Mouse (Mus musculus) lung, postnatal 0 days (tissue): ENCODE data around the gene Usp33. TPM values are rescaled to one million over a fixed set of nuclear protein-coding genes. Genes with fewer than 3 reads are reported as not detected.

Experiments used
- ATAC-seq: fragments of 200-750 bp; cut with Nextera tagmentation; 2 replicates; pipeline ENCODE4 v1.8.0; 2017; ENCODE audit warnings: moderate library complexity
- DNase-seq: peaks from one replicate; pipeline ENCODE4 v3.0.0-alpha.2; 2016; ENCODE audit warnings: low spot score
- H3K27ac ChIP-seq: fragments of 300-500 bp; sonication (generic); 2 replicates; pipeline ENCODE4 v1.5.1; 2014; ENCODE audit warnings: antibody characterized with exemption, mild to moderate bottlenecking, low read length, mixed read lengths
- H3K27me3 ChIP-seq: fragments of 300-500 bp; sonication (generic); replicated peaks from 2 replicates; pipeline ENCODE4 v1.6.1; 2014; ENCODE audit warnings: low read length, mixed read lengths; ENCODE audit not compliant: insufficient read depth
- H3K36me3 ChIP-seq: fragments of 300-500 bp; sonication (generic); 2 replicates; pipeline ENCODE4 v1.6.1; 2014; ENCODE audit warnings: low read length, mixed read lengths; ENCODE audit not compliant: insufficient read depth
- H3K4me1 ChIP-seq: fragments of 300-500 bp; sonication (generic); 2 replicates; pipeline ENCODE4 v1.6.1; 2014; ENCODE audit warnings: antibody characterized with exemption, low read depth, low read length, mixed read lengths; ENCODE audit not compliant: insufficient read depth
- H3K4me2 ChIP-seq: fragments of 300-500 bp; sonication (generic); replicated peaks from 2 replicates; pipeline ENCODE4 v1.6.1; 2014; ENCODE audit warnings: low read depth, mild to moderate bottlenecking, low read length, moderate library complexity, mixed read lengths
- H3K4me3 ChIP-seq: fragments of 300-500 bp; sonication (generic); 2 replicates; pipeline ENCODE4 v1.5.1; 2014; ENCODE audit warnings: low read depth, low read length
- H3K9ac ChIP-seq: fragments of 300-500 bp; sonication (generic); replicated peaks from 2 replicates; pipeline ENCODE4 v1.6.1; 2014; ENCODE audit warnings: low read depth, mild to moderate bottlenecking
- H3K9me3 ChIP-seq: fragments of 300-500 bp; sonication (generic); 2 replicates; pipeline ENCODE4 v1.6.1; 2016; ENCODE audit warnings: low read length, mixed read lengths
- CTCF ChIP-seq: IDR thresholded peaks from 2 replicates; pipeline ENCODE4 v1.5.1; 2016; ENCODE audit warnings: antibody characterized with exemption, mild to moderate bottlenecking
- EP300 ChIP-seq: IDR thresholded peaks from 2 replicates; pipeline ENCODE4 v1.6.1; 2016; ENCODE audit warnings: antibody characterized with exemption, mild to moderate bottlenecking, control low read depth
- WGBS: fragments of 180-500 bp; shearing (Covaris S2); extraction: QIAGEN DNeasy Blood & Tissue Kit; methylation state at CpG from one replicate; pipeline ENCODE4 v1.1.7; 2014; 5-methylcytosine and 5-hydroxymethylcytosine counted together
- polyA plus RNA-seq: library from polyadenylated mRNA; unstranded; fragments of >200 nt; fragmentation: Nextera tagmentation; extraction: Ambion mirVana; gene quantifications from 2 replicates; pipeline ENCODE4 v1.2.1, GENCODE M21; 2015

Usp33 gene
- polyA plus RNA-seq, 1 experiment from 2014 or later = 43.1 TPM

DNA sequence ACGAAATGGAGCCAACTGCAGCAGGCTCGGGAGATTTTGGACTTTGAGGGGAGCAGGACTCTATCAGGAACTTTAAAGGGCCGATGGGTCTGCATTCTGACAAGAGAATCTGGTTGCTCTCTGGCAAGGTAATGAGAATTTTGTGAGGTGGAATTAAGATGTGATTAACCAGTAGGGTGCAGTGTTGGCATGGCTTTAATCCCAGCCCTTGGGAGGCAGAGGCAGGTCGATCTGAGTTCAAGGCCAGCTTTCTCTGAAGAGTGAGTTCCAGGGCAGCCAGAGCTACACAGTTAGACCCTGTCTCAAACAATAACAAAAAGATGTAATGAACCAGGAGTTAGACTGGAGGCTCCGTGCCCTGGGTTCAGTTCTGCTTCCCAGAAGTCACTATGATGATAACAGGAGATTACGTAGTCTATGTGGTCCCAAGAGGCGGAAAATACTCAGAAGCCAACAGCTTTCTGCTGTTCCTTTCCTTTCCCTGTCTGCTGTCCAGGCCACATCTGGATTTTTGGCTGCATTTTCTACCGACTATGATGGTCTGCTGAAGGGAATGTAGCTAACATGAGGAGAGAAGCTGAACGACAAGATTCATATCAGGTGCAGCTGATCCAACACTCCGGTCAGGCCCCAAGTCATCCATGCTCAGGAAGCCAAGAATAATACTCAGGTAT, 25.2 kb upstream of the Usp33 start:
- no peak for ATAC-seq

DNA sequence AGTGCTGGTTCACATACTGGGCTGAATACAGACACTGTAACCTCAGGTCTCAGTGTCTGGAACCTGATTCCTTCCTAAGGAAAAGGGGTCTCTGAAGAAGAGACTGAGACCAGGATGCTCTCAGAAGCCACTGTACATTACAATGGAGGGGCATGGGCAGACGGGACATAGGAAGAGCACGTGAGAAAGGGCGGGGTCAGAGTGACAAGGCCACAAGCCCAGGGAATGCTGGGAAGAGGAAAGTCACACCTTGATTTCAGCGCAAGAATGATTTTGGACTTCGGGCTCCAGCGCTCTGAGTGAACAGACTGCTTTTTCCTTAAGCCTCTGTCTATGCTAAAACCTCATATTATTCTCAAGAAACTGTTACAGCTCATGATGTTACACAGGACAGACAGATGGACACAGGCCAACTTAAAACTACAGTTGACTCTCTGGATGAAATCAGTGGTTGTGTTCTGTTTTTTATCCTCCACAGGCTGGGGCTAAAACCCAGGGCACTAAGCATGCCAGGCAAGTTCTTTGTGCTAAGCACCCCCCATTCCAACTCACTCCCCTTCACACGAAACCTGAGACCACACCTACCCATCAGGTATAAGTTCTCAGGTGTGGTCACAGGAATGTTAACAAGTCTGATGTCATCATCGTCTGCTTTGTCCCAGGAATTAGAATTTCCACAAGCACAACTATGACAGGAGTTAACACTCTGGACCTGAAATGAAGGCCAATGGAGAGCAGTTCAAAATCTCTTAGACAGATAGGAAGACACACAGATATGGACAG, 24.3 kb upstream of the Usp33 start:
- Histone ChIP-seq H3K27ac (peak overlapping the region; percentile 35), H3K9ac (no peak overlapping the region), H3K27me3 (no peaks in the 10 kb centered on the region), H3K9me3 (no peaks in the 10 kb centered on the region), H3K4me2 (no peak overlapping the region), H3K4me1 (no peaks in the 10 kb centered on the region), H3K36me3 (no peaks in the 10 kb centered on the region), H3K4me3 (no peak overlapping the region)
- peak; percentile 92 for ATAC-seq
- peak; percentile 82 for DNase-seq
- WGBS = 82% methylated on average over 8 of the region's 8 CpGs
- TF ChIP-seq CTCF (no peak), EP300 (peak; percentile 58; the same call in 1 of the 2 replicates)

More for the DNA sequence above, 25.2 kb upstream of the Usp33 start:
- no peak overlapping the region for H3K4me3 ChIP-seq
- TF ChIP-seq CTCF = peak; percentile 26; the same call in 1 of the 2 replicates
- no peak for TF ChIP-seq EP300
- 88% methylated on average over 10 of the region's 10 CpGs for WGBS
- H3K9me3 ChIP-seq = no peaks in the 10 kb centered on the region
- no peak overlapping the region for H3K9ac ChIP-seq
- no peak for DNase-seq
- H3K27me3 ChIP-seq = no peaks in the 10 kb centered on the region
- H3K36me3 ChIP-seq = no peaks in the 10 kb centered on the region
- H3K4me2 ChIP-seq = no peak overlapping the region
- no peaks in the 10 kb centered on the region for H3K4me1 ChIP-seq
- H3K27ac ChIP-seq = 0 out of 2 replicates have a peak overlapping the region, but pooled peaks have one; percentile 35

GRCm38 (mm10) chr3:152332104-152332503, 14.2 kb upstream of the Usp33 start:
- no peak overlapping the region for H3K27ac ChIP-seq
- 93% methylated on average over 6 of the region's 6 CpGs for WGBS
- no peak overlapping the region for H3K4me3 ChIP-seq
- DNase-seq (no peak), ATAC-seq (no peak)
- no peaks in the 10 kb centered on the region for H3K36me3 ChIP-seq
- H3K4me1 ChIP-seq = no peaks in the 10 kb centered on the region
- no peaks in the 10 kb centered on the region for H3K9me3 ChIP-seq
- TF ChIP-seq EP300 = no peak
- TF ChIP-seq CTCF = no peak
- no peak overlapping the region for H3K4me2 ChIP-seq
- no peaks in the 10 kb centered on the region for H3K27me3 ChIP-seq
- H3K9ac ChIP-seq = no peak overlapping the region

- Histone ChIP-seq H3K27ac (no peak overlapping the region), H3K4me2 (no peak overlapping the region), H3K9ac (no peak overlapping the region), H3K4me3 (no peak overlapping the region), H3K9me3 (no peaks in the 10 kb centered on the region), H3K4me1 (no peaks in the 10 kb centered on the region), H3K27me3 (no peaks in the 10 kb centered on the region), H3K36me3 (no peaks in the 10 kb centered on the region)
- ATAC-seq (no peak), DNase-seq (no peak)
- TF ChIP-seq CTCF = no peak
- TF ChIP-seq EP300 = no peak
- WGBS = 87% methylated on average over 15 of the region's 15 CpGs
These were observed 13.6 kb upstream of the Usp33 start for GRCm38 (mm10) chr3:152332545-152333300.

GRCm38 (mm10) chr3:152333641-152334040, 12.6 kb upstream of the Usp33 start:
- no peak overlapping the region for H3K27ac ChIP-seq
- DNase-seq = no peak
- H3K9me3 ChIP-seq = no peaks in the 10 kb centered on the region
- H3K4me2 ChIP-seq = no peak overlapping the region
- no peaks in the 10 kb centered on the region for H3K36me3 ChIP-seq
- no peaks in the 10 kb centered on the region for H3K27me3 ChIP-seq
- H3K4me1 ChIP-seq = no peaks in the 10 kb centered on the region
- no peak overlapping the region for H3K4me3 ChIP-seq
- no peak overlapping the region for H3K9ac ChIP-seq
- no peak for TF ChIP-seq CTCF
- TF ChIP-seq EP300 = no peak
- no peak for ATAC-seq
- 81% methylated on average over 10 of the region's 10 CpGs for WGBS

DNA sequence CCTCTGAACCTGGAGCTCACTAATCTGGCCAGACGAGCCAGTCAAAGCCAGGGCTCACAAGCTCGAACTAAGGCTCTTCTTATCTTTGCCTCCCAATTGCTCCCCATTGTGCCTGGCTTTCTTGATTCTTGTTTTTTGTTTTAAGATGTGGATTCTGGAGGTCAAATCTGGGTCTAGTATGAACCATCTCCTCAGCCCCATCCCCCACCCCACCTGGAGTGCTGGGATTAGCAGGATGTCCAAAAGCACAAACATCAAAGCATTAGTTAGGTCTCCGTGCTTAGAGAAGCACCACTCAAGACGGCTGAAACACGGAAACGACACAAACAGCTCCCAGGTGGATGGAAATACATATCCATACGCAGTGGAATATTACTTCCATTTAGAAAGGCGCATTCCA, 10.2 kb upstream of the Usp33 start:
- ATAC-seq (no peak), DNase-seq (no peak)
- no peaks in the 10 kb centered on the region for H3K27me3 ChIP-seq
- H3K4me2 ChIP-seq = no peak overlapping the region
- no peaks in the 10 kb centered on the region for H3K36me3 ChIP-seq
- H3K4me3 ChIP-seq = no peak overlapping the region
- H3K9me3 ChIP-seq = no peaks in the 10 kb centered on the region
- no peaks in the 10 kb centered on the region for H3K4me1 ChIP-seq
- no peak overlapping the region for H3K9ac ChIP-seq
- H3K27ac ChIP-seq = no peak overlapping the region
- no peak for TF ChIP-seq CTCF
- no peak for TF ChIP-seq EP300
- 73% methylated on average over 8 of the region's 8 CpGs for WGBS
